In the genomic region with DNA sequence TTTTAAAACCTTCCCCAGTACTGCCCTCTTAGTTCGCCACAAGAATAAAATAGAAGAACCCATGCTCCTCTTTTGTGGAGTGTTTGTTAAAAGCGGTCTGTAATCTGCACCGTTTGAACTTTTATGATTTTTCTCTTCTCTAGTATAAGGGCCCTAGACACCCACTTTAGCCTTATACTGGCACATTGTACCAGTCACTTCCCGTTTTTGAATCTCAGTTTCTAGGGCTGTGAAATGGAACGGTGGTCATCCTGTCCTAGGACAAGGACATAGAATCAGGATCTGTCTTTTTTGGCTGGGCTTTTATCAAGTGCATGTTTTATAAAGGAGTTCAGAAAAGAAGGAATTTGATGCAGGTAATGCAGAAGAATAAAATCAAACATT, we compare ENCODE assay signal across 8 mouse cellular contexts. TPM values are rescaled to one million over a fixed set of nuclear protein-coding genes. Genes with fewer than 3 reads are reported as not detected.
DNase-seq lines count a peak whose midpoint lies in the region; ATAC-seq lines count a peak whose summit lies in the region.

No protein-coding gene starts in this region.

- DNase-seq in lung, postnatal 25 days (ENCODE audit: low spot score): no peak
- no peak for DNase-seq in forebrain, embryonic 11.5 days (ENCODE audit: low spot score)
- no peak for DNase-seq in limb, embryonic 10.5 days (ENCODE audit: low spot score)
- no peak for DNase-seq in right cerebral cortex, postnatal 14 days
- DNase-seq in cerebellum, postnatal 25 days: no peak

- H3K9ac ChIP-seq in lung, embryonic 16.5 days (ENCODE audit: low read length): peak overlapping the region; percentile 81
- H3K9ac ChIP-seq in forebrain, embryonic 11.5 days (ENCODE audit: low read length): peak overlapping the region; percentile 72
- peak overlapping the region; percentile 68 for H3K9ac ChIP-seq in neural tube, embryonic 15.5 days (replicated peaks)

- WGBS in lung, embryonic 16.5 days: 5% methylated on average over 5 of the region's 5 CpGs
- 18% methylated on average over 5 of the region's 5 CpGs for WGBS in forebrain, embryonic 11.5 days
- 21% methylated on average over 5 of the region's 5 CpGs for WGBS in limb, embryonic 10.5 days
- 11% methylated on average over 5 of the region's 5 CpGs for WGBS in neural tube, embryonic 15.5 days

- H3K4me3 ChIP-seq in lung, embryonic 16.5 days (ENCODE audit: low read length): peak overlapping the region; percentile 75
- H3K4me3 ChIP-seq in forebrain, embryonic 11.5 days (ENCODE audit: low read depth, low read length): peak overlapping the region; percentile 67
- peak overlapping the region; percentile 74 for H3K4me3 ChIP-seq in limb, embryonic 10.5 days
- peak overlapping the region; percentile 63 for H3K4me3 ChIP-seq in neural tube, embryonic 15.5 days (replicated peaks)

- no peaks in the 10 kb centered on the region for H3K27me3 ChIP-seq in lung, embryonic 16.5 days (ENCODE audit: control insufficient read depth, insufficient read depth, low read depth, low read length)
- no peaks in the 10 kb centered on the region for H3K27me3 ChIP-seq in forebrain, embryonic 11.5 days (ENCODE audit: control insufficient read depth, insufficient read depth, low read length)
- no peaks in the 10 kb centered on the region for H3K27me3 ChIP-seq in limb, embryonic 10.5 days (ENCODE audit: low read depth, poor library complexity, severe bottlenecking)
- no peaks in the 10 kb centered on the region for H3K27me3 ChIP-seq in neural tube, embryonic 15.5 days (replicated peaks)

- no peaks in the 10 kb centered on the region for H3K9me3 ChIP-seq in lung, embryonic 16.5 days (ENCODE audit: control insufficient read depth, low read length)
- no peaks in the 10 kb centered on the region for H3K9me3 ChIP-seq in forebrain, embryonic 11.5 days (ENCODE audit: control insufficient read depth, low read length)
- no peaks in the 10 kb centered on the region for H3K9me3 ChIP-seq in limb, embryonic 10.5 days (replicated peaks)
- H3K9me3 ChIP-seq in neural tube, embryonic 15.5 days (replicated peaks): no peaks in the 10 kb centered on the region

- peaks cover 21% of the 10 kb centered on the region for H3K4me1 ChIP-seq in lung, embryonic 16.5 days (replicated peaks; ENCODE audit: control insufficient read depth, insufficient read depth, low read length)
- peaks cover 7% of the 10 kb centered on the region for H3K4me1 ChIP-seq in forebrain, embryonic 11.5 days (replicated peaks; ENCODE audit: control insufficient read depth, insufficient read depth, low read length)
- peaks cover 36% of the 10 kb centered on the region for H3K4me1 ChIP-seq in limb, embryonic 10.5 days
- H3K4me1 ChIP-seq in neural tube, embryonic 15.5 days: peaks cover 44% of the 10 kb centered on the region

- no peak for ATAC-seq in lung, embryonic 16.5 days (ENCODE audit: low read depth)
- ATAC-seq in forebrain, embryonic 11.5 days (replicated peaks; ENCODE audit: low FRiP score): no peak
- ATAC-seq in neural tube, embryonic 15.5 days (ENCODE audit: low FRiP score): no peak
- ATAC-seq in megakaryocyte-erythroid progenitor cell, adult 5-6 weeks (replicated peaks; ENCODE audit: low FRiP score, low TSS enrichment, poor library complexity, severe bottlenecking): no peak

- H3K36me3 ChIP-seq in lung, embryonic 16.5 days (ENCODE audit: control insufficient read depth, insufficient read depth, low read length): peaks cover 5% of the 10 kb centered on the region
- H3K36me3 ChIP-seq in forebrain, embryonic 11.5 days (ENCODE audit: control insufficient read depth, insufficient read depth, low read length): no peaks in the 10 kb centered on the region
- H3K36me3 ChIP-seq in limb, embryonic 10.5 days: peaks cover 30% of the 10 kb centered on the region
- H3K36me3 ChIP-seq in neural tube, embryonic 15.5 days: peaks cover 9% of the 10 kb centered on the region

- peak overlapping the region; percentile 98 for H3K27ac ChIP-seq in lung, embryonic 16.5 days (ENCODE audit: low read length)
- peak overlapping the region; percentile 78 for H3K27ac ChIP-seq in forebrain, embryonic 11.5 days (ENCODE audit: low read depth, low read length)
- H3K27ac ChIP-seq in limb, embryonic 10.5 days: peak overlapping the region; percentile 90
- H3K27ac ChIP-seq in neural tube, embryonic 15.5 days (replicated peaks): peak overlapping the region; percentile 94

- H3K4me2 ChIP-seq in lung, embryonic 16.5 days (ENCODE audit: low read depth, low read length): peak overlapping the region; percentile 69
- H3K4me2 ChIP-seq in forebrain, embryonic 11.5 days (ENCODE audit: low read depth, low read length, severe bottlenecking): peak overlapping the region; percentile 45
- peak overlapping the region; percentile 64 for H3K4me2 ChIP-seq in neural tube, embryonic 15.5 days

RNA-seq across cellular contexts. Expression of a gene that starts 0.7 kb away (rescaled TPM):
- polyA plus RNA-seq in lung, embryonic 16.5 days (2015; fragmentation: Nextera tagmentation; extraction: Ambion mirVana): 23.9 and 24.6 TPM in 2 replicates
- polyA plus RNA-seq in forebrain, embryonic 11.5 days (2014; fragmentation: Nextera tagmentation; extraction: Ambion mirVana): 20.4 and 21.2 TPM in 2 replicates
- polyA plus RNA-seq in limb, embryonic 10.5 days (2016; fragmentation: Nextera tagmentation; extraction: Ambion mirVana): 24.0 and 24.2 TPM in 2 replicates
- 19.2 and 20.1 TPM in 2 replicates for polyA plus RNA-seq in neural tube, embryonic 15.5 days (2015; fragmentation: Nextera tagmentation; extraction: Ambion mirVana)
- 16.5 and 17.0 TPM in 2 replicates for total RNA-seq in megakaryocyte-erythroid progenitor cell, adult 5-6 weeks (2014; fragmentation: Nextera tagmentation)
- total RNA-seq in megakaryocyte-erythroid progenitor cell, adult 5-6 weeks (2017): 11.4 and 18.1 TPM in 2 replicates

RNA-seq across cellular contexts. Expression of a gene that starts 3.4 kb away (rescaled TPM):
- 4.3 and 4.7 TPM in 2 replicates for polyA plus RNA-seq in lung, embryonic 16.5 days (2015; fragmentation: Nextera tagmentation; extraction: Ambion mirVana)
- 4.2 and 4.3 TPM in 2 replicates for polyA plus RNA-seq in forebrain, embryonic 11.5 days (2014; fragmentation: Nextera tagmentation; extraction: Ambion mirVana)
- 3.7 and 4.6 TPM in 2 replicates for polyA plus RNA-seq in limb, embryonic 10.5 days (2016; fragmentation: Nextera tagmentation; extraction: Ambion mirVana)
- polyA plus RNA-seq in neural tube, embryonic 15.5 days (2015; fragmentation: Nextera tagmentation; extraction: Ambion mirVana): 6.2 TPM in 2 replicates
- 10.7 and 11.4 TPM in 2 replicates for total RNA-seq in megakaryocyte-erythroid progenitor cell, adult 5-6 weeks (2014; fragmentation: Nextera tagmentation)
- total RNA-seq in megakaryocyte-erythroid progenitor cell, adult 5-6 weeks (2017): 3.2 and 6.0 TPM in 2 replicates

RNA-seq across cellular contexts. Expression of a gene that starts 31.8 kb away (rescaled TPM):
- not detected in 2 replicates for polyA plus RNA-seq in lung, embryonic 16.5 days (2015; fragmentation: Nextera tagmentation; extraction: Ambion mirVana)
- not detected in 2 replicates for polyA plus RNA-seq in forebrain, embryonic 11.5 days (2014; fragmentation: Nextera tagmentation; extraction: Ambion mirVana)
- polyA plus RNA-seq in limb, embryonic 10.5 days (2016; fragmentation: Nextera tagmentation; extraction: Ambion mirVana): not detected in 2 replicates
- polyA plus RNA-seq in neural tube, embryonic 15.5 days (2015; fragmentation: Nextera tagmentation; extraction: Ambion mirVana): 1.3 TPM in 1 of 2 replicates, not detected in the other
- not detected in 2 replicates for total RNA-seq in megakaryocyte-erythroid progenitor cell, adult 5-6 weeks (2014; fragmentation: Nextera tagmentation)
- not detected in 2 replicates for total RNA-seq in megakaryocyte-erythroid progenitor cell, adult 5-6 weeks (2017)

RNA-seq across cellular contexts. Expression of a gene that starts 47.7 kb away (rescaled TPM):
- polyA plus RNA-seq in lung, embryonic 16.5 days (2015; fragmentation: Nextera tagmentation; extraction: Ambion mirVana): 0.21 and 1.4 TPM in 2 replicates
- polyA plus RNA-seq in forebrain, embryonic 11.5 days (2014; fragmentation: Nextera tagmentation; extraction: Ambion mirVana): not detected in 2 replicates
- not detected in 2 replicates for polyA plus RNA-seq in limb, embryonic 10.5 days (2016; fragmentation: Nextera tagmentation; extraction: Ambion mirVana)
- polyA plus RNA-seq in neural tube, embryonic 15.5 days (2015; fragmentation: Nextera tagmentation; extraction: Ambion mirVana): 0.72 TPM in 1 of 2 replicates, not detected in the other
- total RNA-seq in megakaryocyte-erythroid progenitor cell, adult 5-6 weeks (2014; fragmentation: Nextera tagmentation): 2.2 TPM in 1 of 2 replicates, not detected in the other
- not detected in 2 replicates for total RNA-seq in megakaryocyte-erythroid progenitor cell, adult 5-6 weeks (2017)

RNA-seq across cellular contexts. Expression of a gene that starts 52.0 kb away (rescaled TPM):
- not detected in 2 replicates for polyA plus RNA-seq in lung, embryonic 16.5 days (2015; fragmentation: Nextera tagmentation; extraction: Ambion mirVana)
- polyA plus RNA-seq in forebrain, embryonic 11.5 days (2014; fragmentation: Nextera tagmentation; extraction: Ambion mirVana): not detected in 2 replicates
- polyA plus RNA-seq in limb, embryonic 10.5 days (2016; fragmentation: Nextera tagmentation; extraction: Ambion mirVana): not detected in 2 replicates
- not detected in 2 replicates for polyA plus RNA-seq in neural tube, embryonic 15.5 days (2015; fragmentation: Nextera tagmentation; extraction: Ambion mirVana)
- not detected in 2 replicates for total RNA-seq in megakaryocyte-erythroid progenitor cell, adult 5-6 weeks (2014; fragmentation: Nextera tagmentation)
- total RNA-seq in megakaryocyte-erythroid progenitor cell, adult 5-6 weeks (2017): not detected in 2 replicates
